Mouse (Mus musculus): ENCODE measurements around the gene Cox19.

Gene Cox19

GRCm38 (mm10) chr5:139291811-139292560, 59.2 kb downstream of the Cox19 start:
- peak; percentile 77 to 79 for DNase-seq

- DNase-seq = no peak
Measured at GRCm38 (mm10) chr5:139290467-139291259, 60.6 kb downstream of the Cox19 start.

DNA sequence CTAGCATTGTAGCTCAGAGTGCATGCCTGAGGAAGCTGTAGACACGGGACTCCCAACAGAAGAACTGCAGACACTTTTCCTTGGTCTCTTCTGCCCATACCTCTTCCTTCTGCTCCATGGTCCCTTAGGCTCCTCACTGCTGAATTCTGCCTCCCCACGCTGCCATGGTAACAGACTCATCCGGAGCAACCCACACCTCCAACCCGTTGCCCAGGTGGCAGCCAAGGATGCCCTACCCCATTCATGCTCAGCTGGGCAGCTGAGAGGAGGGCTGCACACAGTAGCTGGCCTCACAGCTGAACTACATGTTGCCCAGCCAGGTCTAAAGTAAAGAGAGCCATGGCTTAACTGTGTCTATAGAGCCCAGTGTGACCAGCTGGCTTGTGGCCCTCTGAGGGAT, 62.6 kb downstream of the Cox19 start:
- DNase-seq = no peak

DNA sequence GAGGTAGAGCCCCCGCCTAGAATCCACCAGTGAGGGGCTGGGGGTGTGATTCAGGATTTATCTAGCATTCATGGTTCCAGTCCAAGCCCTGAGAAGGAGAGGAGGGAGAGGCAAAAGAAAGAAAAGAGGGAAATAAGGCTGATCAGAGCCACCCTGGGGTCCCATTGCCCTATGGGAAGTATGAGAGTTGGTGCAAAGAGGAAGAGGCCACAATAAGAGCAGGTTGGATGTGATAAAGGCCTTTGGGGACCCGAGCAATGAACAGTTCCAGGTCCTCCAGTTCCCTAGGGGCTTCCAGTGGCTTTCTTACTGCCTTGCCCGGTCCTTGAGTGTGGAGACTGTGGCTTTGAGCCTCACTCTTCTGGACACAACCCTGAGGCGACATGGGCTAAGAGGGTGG, 63.4 kb downstream of the Cox19 start:
- DNase-seq = no peak

GRCm38 (mm10) chr5:139287099-139287498, 64.1 kb downstream of the Cox19 start:
- DNase-seq = no peak

Measured in kidney, postnatal 25 days (tissue).